Mouse (Mus musculus) bone marrow, adult 2 months (tissue): ENCODE results near the gene Cd80. TPM values are rescaled to one million over a fixed set of nuclear protein-coding genes. Genes with fewer than 3 reads are reported as not detected.
"Not testable (repeated sequence)": the region's sequence is repeated elsewhere in the genome, so short reads cannot be mapped to it uniquely, and the experiment has no call there.

Experiments used
- H3K27ac ChIP-seq: fragments of 200-500 bp; 2 replicates; pipeline ENCODE4 v1.5.1; 2012; ENCODE audit warnings: low read depth, mild to moderate bottlenecking, control low read depth, inconsistent platforms, low read length; ENCODE audit not compliant: control insufficient read depth, poor library complexity, insufficient read depth
- H3K4me1 ChIP-seq: fragments of 200-500 bp; 2 replicates; pipeline ENCODE4 v1.6.1; 2011; ENCODE audit warnings: low read length; ENCODE audit not compliant: control insufficient read depth, insufficient read depth
- H3K4me3 ChIP-seq: fragments of 200-500 bp; replicated peaks from 2 replicates; pipeline ENCODE3; 2011; ENCODE audit warnings: mild to moderate bottlenecking, low read depth, low read length, control low read depth; ENCODE audit not compliant: control insufficient read depth
- CTCF ChIP-seq: fragments of 200-500 bp; IDR thresholded peaks from 2 replicates; pipeline ENCODE4 v1.5.1; 2011; ENCODE audit warnings: low read length, control low read depth; ENCODE audit not compliant: control insufficient read depth, insufficient read depth
- POLR2A ChIP-seq: fragments of 200-500 bp; IDR thresholded peaks from 2 replicates; pipeline ENCODE4 v1.6.1; 2011; ENCODE audit warnings: low read depth, mild to moderate bottlenecking, control low read depth, low read length, borderline replicate concordance; ENCODE audit not compliant: control insufficient read depth
- WGBS: fragments of 180-500 bp; shearing (Covaris S2); methylation state at CpG from one replicate; pipeline ENCODE4 v1.1.7; 2018; 5-methylcytosine and 5-hydroxymethylcytosine counted together
- polyA plus RNA-seq: library from polyadenylated mRNA; stranded (reverse); fragments of >200 nt; gene quantifications from 2 replicates; pipeline ENCODE4 v1.2.4, GENCODE M21; 2011; ENCODE audit warnings: low replicate concordance; ENCODE audit not compliant: missing spikeins, insufficient read depth, insufficient read length

The Cd80 gene
- polyA plus RNA-seq, 1 experiment, result 1.6 TPM

DNA sequence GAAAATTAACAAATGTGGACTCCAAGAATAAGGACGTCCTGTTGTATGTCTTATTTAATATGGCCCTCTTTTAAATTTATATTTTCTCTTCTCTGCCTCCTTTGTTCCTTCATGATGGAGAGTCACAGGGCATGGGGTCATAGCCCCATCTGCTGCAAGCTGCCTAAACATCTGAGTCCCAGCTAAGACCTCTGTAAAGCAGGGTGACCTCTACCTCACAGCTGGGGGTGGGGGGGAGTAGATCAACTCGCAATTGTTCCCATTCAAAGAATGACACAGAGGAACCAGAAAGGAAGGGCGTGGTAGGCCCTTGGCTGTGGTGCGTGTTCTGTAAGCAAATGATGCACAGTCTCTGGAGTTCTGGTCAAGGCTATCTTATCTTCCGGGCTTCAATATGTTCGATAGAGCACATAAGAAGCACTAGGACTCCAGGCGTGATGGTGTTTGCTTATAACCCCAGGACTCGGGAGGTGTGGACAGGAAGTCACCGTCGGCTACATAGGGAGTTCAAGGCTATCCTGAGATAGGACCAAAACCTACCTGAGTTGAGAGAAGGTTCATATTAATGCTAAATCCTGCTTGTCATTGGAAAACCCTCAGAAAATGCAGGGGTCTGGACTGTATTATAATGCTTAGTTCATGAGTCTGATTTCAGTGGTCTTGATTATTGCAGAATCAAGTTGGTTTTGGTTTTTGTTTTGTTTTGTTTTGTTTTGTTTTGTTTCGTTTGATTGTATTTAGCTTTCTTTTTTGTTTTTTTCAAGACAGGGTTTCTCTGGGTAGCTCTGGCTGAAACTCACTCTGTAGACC lies 16.5 kb downstream of the Cd80 start:
- Histone ChIP-seq H3K4me1 (peaks cover 3% of the 10 kb centered on the region; the same call in 1 of the 2 replicates), H3K4me3 (no peak overlapping the region), H3K27ac (no peak overlapping the region)
- 71% methylated on average over 11 of the region's 11 CpGs for WGBS
- TF ChIP-seq POLR2A, result no peak
- no peak for TF ChIP-seq CTCF

DNA sequence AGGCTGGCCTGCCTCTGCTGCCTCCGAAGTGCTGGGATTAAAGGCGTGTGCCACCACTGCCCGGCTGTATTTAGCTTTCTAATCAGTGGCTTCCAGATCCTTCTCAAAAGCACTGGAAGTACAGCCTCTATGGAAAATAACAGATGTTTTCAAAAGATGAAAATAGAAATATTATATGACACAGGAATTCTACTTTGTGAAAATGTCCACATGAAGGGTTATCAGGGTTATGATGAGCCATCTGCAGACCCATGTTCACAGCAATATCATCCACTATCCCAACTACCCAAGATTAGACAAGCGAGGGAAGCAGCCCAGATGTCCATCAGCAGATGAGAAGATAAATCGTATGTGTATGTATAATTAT lies 17.1 kb downstream of the Cd80 start:
- peaks cover 3% of the 10 kb centered on the region; the same call in 1 of the 2 replicates for H3K4me1 ChIP-seq
- WGBS, result 68% methylated on average over 5 of the region's 5 CpGs

DNA sequence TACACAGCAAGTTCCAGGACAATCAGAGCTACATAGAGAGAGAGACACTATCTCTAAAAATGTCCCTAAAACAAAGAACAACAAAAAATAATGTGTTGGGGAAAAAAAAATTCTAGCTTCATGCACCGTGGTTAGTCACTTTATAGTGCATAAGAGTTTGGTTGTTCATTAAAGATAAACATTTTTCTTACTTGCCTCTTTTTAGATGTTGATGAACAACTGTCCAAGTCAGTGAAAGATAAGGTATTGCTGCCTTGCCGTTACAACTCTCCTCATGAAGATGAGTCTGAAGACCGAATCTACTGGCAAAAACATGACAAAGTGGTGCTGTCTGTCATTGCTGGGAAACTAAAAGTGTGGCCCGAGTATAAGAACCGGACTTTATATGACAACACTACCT lies 18.3 kb downstream of the Cd80 start:
- TF ChIP-seq POLR2A, result no peak
- TF ChIP-seq CTCF, result no peak
- Histone ChIP-seq H3K4me3 (no peak overlapping the region), H3K4me1 (peaks cover 3% of the 10 kb centered on the region; the same call in 1 of the 2 replicates), H3K27ac (no peak overlapping the region)
- WGBS, result 67% methylated on average over 5 of the region's 5 CpGs

More for the DNA sequence above, 17.1 kb downstream of the Cd80 start:
- H3K27ac ChIP-seq, result no peak overlapping the region
- no peak overlapping the region for H3K4me3 ChIP-seq
- no peak for TF ChIP-seq CTCF
- TF ChIP-seq POLR2A, result no peak

DNA sequence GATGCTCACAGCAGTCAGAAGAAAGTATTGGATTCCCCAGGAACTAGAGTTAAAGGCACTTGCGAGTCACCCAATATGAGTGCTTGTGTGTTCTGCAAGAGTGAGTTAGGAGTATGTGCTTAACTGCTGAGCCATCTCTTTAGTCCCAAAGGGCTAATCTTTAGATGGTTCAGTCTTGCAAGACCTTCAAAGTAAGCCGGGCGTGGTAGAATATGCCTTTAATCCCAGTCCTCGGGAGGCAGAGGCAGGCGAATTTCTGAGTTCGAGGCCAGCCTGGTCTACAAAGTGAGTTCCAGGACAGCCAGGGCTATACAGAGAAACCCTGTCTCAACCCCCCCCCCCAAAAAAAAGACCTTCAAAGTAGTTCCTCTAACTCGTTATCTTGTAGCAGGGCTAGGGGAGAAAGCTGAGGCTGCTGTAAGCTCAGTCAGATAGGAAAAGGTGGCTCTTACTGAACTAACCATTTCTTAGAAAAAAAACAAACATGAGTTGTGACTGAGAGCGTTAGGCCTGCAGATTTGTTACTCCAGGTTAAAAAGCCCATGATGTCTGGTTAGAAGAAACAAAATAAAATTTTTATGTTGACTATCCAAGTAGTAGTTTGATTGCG lies 19.4 kb downstream of the Cd80 start:
- Histone ChIP-seq H3K4me3 (no peak overlapping the region), H3K4me1 (peaks cover 3% of the 10 kb centered on the region; the same call in 1 of the 2 replicates)
- 73% methylated on average over 9 of the region's 9 CpGs for WGBS

DNA sequence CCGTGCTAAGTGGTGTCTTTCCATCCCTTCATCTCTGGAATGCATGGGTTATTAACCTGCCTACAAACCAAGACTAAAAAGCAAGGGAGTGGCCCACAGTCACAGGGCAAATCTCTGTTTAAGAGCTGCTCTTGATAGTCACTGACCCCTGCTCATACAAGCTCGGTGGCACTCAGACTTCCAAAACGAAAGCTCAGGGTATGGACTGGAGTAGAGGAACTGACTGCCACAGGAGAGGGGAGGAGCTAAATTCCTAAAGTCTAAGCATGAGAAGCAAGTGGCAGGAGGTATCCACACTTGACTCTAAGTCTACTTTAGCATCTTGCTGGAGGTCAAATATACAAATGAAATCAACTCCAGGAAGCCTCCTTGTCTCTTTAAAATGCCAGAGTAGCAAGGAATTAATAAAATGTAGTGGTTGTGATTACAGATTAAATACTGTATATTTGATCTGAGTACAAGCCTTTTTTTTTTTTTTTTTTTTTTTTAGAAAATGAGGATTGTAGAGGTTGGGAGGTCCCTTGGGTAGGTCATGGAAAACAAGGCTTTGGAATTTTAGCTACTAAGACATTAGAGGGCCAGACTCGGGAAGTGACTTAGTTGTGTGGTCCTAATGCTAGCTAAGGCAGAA lies 20.4 kb downstream of the Cd80 start:
- TF ChIP-seq CTCF, result no peak
- WGBS, result 28% methylated on average over 4 of the region's 4 CpGs
- Histone ChIP-seq H3K4me3 (peak overlapping the region; percentile 33), H3K4me1 (peaks cover 3% of the 10 kb centered on the region; the same call in 1 of the 2 replicates), H3K27ac (no peak overlapping the region)

More for the DNA sequence above, 19.4 kb downstream of the Cd80 start:
- TF ChIP-seq POLR2A (no peak), CTCF (no peak)
- no peak overlapping the region for H3K27ac ChIP-seq

DNA sequence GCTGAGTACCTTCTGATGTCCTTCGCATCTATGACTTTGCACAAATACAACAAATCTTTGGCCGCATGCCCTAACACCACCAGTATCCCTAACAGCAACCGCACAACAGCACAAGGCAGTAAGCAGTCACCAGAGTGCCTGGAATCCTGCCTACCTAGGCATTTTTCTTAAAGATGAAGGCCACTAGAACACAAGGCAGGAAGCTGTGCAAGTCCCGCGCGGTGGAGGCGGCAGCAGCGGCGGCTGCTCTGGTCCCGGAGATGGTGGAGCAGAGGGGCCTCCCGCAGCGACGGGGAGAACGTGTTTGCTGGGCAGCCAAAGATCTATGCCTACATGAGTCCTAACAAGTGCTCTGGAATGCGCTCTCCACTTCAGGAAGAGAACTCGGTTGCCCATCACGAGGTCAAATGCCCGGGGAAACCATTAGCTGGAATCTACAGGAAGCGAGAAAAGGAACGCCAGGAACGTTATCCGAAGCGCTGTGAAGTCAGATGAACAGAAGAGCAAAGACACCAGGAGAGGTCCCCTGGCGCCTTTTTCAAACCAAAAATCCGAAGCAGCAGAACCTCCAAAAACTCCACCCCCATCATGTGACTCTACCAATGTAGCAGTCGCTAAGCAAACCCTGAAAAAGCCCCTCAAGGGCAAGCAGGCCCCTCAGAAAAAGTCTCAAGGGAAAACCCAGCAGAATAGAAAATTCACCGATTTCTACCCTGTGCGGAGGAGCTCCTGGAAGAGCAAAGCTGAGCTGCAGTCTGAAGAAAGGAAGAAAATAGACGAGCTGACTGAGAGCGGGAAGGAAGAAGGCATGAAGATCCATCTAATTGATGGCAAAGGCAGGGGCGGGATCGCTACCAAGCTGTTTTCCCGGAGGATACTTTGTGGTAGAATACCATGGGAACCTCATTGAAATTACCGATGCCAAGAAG lies 21.2 kb downstream of the Cd80 start:
- TF ChIP-seq POLR2A, result no peak
- no peak for TF ChIP-seq CTCF
- Histone ChIP-seq H3K27ac (no peak overlapping the region), H3K4me1 (peaks cover 3% of the 10 kb centered on the region; the same call in 1 of the 2 replicates), H3K4me3 (peak overlapping the region; percentile 33)
- WGBS, result 4% methylated on average over 34 of the region's 34 CpGs

DNA sequence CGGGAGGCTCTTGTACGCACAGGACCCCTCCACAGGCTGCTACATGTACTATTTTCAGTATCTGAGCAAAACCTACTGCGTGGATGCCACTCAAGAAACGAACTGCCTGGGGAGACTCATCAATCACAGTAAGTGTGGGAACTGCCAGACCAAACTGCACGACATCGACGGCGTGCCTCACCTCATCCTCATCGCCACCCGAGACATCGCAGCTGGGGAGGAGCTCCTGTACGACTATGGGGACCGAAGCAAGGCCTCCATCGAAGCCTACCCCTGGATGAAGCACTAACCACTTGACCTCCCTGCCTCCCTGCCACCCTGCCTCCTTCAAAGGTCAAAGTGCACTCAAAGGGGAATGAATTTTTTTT lies 21.9 kb downstream of the Cd80 start:
- H3K4me1 ChIP-seq, H3K4me3 ChIP-seq, H3K27ac ChIP-seq: not testable (repeated sequence)
- 69% methylated on average over 14 of the region's 14 CpGs for WGBS

DNA sequence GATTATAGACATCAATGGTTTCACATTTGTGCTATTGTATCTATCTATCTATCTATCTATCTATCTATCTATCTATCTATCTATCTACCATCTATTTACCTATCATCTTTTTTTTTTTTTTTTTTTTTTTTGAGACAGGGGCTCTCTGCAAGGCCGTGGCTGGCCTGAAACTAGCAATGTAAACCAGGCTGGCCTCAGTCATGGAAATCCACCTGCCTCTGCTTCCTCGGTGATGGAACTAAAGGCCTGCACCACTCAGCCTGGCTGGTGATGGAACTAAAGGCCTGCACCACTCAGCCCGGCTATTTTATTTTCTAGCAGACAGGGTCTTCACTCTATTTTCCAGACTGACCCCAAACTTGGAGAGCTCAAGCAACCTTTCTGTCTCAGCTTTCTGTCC lies 22.9 kb downstream of the Cd80 start:
- peaks cover 3% of the 10 kb centered on the region for H3K4me1 ChIP-seq
- TF ChIP-seq CTCF (no peak), POLR2A (no peak)
- H3K27ac ChIP-seq, result no peak overlapping the region
- 82% methylated on average over 3 of the region's 3 CpGs for WGBS
- H3K4me3 ChIP-seq, result no peak overlapping the region
